Mouse (Mus musculus): ENCODE measurements around the gene 1110008P14Rik.

GRCm38 (mm10) chr2:32392063-32392462 is 10.3 kb upstream of the 1110008P14Rik start:
- TF ChIP-seq POLR2A (IDR thresholded peaks at IDR 0.05; ENCODE audit: extremely low read depth, insufficient read depth, low read length) (no peak), CTCF (IDR thresholded peaks at IDR 0.05; ENCODE audit: extremely low read depth, insufficient read depth, low read length) (no peak)
